Mouse (Mus musculus) activated CD4-positive, CD25-positive, alpha-beta regulatory T cell, adult 4 months (primary cell): Measurements from ENCODE around the gene Tmem86b. TPM values are rescaled to one million over a fixed set of nuclear protein-coding genes. Genes with fewer than 3 reads are reported as not detected.
"Not testable (repeated sequence)": the region's sequence is repeated elsewhere in the genome, so short reads cannot be mapped to it uniquely, and the experiment has no call there.

Experiments used
- ATAC-seq: one replicate; pipeline ENCODE4 v1.8.0; 2017
- polyA plus RNA-seq, 2 experiments: library from polyadenylated mRNA; unstranded; fragments of 100-300 nt; shearing (Covaris generic); gene quantifications; one replicate each; pipeline ENCODE4 v1.2.1; 2017

The Tmem86b gene
- polyA plus RNA-seq, 2 experiments from 2014 or later, result 3.0 to 4.1 TPM

- ATAC-seq, result peak; percentile 63
Observed at GRCm38 (mm10) chr7:4647291-4647690, 16.1 kb upstream of the Tmem86b start.

- ATAC-seq, result no peak
Observed at GRCm38 (mm10) chr7:4646806-4647205, 15.6 kb upstream of the Tmem86b start.

DNA sequence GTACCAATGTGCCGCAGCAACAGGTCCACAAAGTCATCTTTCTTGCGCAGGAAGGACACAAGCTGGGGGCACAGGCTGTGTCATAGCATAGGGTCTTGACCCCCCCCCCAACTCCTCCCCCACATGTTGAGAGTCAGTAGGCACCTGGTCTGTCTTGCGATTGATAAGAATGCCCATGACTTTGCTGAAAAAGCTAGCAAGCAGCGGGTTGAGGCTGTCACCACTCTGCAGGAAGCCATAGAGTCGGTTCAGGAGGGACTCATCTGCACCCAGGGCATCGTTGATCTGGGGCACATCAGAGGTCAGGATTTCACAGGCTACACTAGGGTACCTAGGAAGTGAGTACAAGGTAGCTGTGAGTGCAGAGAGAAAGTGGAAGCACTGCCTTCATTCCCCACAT is 12.0 kb upstream of the Tmem86b start:
- ATAC-seq, result no peak

DNA sequence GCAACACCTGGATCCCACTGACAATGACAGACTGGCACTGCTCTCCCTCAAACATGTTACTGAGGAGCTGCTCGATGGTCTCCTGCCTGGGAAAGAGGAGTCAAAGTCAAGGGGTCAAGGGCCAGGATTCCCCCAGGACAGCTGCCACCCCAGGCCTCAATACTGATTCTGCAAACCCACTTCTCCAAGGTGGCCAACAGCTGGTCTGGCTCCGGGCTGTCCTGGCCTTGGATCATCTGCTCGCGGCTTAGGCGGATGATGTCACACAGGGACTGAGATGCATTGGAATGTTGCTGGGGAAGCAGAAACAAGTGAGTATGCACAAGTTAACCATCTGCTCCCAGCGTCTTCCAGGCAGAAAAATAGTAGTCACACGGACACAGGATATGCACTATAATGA is 10.7 kb upstream of the Tmem86b start:
- ATAC-seq, result no peak

DNA sequence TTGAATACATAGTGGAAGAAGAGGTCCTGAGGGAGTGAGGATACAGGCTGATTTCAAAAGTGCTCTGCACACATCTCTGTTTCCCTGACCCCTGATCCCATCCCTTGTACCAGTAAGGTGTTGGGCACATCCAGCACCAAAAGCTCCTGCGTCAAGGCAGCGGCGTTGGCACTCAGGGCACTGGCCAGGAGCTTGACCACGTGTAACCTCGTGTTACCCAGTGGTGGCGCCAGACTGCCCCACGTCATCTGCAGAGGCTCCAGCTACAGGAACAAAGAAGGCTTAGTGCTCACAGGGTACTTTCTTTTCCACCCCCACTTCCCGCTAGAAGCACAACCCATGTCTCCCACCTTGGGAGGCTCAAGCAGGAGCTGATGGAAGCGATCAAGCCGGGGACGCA is 9.9 kb upstream of the Tmem86b start:
- ATAC-seq, result no peak

DNA sequence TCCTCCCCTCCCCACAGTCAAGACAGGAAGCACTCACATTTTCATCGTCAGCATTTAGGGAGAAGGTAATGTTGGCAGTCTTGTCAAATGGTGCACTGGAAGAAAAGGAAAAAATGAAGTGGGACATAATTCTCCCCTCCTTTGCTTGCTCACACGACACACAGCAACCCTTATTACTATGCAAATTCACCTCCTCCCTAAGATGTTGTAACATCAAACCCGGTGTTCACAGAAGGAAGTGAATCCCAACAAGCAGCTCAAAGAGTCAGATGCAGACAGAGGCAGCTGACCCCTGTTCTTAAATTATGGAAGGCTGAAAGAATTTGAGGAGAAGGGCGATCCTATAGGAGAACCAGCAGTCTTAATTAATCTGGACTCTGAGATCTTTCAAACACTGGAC is 5.0 kb upstream of the Tmem86b start:
- ATAC-seq, result no peak

GRCm38 (mm10) chr7:4630198-4630597 is 1.0 kb downstream of the Tmem86b start:
- no peak for ATAC-seq

DNA sequence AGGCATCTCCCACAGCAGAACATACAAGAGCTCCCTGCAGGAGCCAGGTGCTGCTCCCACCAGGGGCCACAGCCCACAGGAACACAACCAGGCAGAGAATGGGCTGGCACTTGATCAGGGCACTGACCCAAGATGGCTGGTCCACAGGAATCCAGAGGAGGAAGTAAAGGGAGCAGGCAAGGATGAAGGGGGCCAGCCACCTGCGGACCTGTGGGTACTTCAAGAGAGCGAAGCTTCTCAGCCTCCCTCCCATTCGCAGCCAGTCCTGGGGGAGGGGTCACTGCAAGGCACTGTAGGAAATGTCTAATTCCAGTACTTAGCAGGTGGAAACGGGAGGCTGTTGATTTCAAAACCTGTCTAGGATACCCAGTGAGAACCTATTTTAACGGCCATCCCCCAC is 1.6 kb downstream of the Tmem86b start:
- ATAC-seq, result peak; percentile 15

DNA sequence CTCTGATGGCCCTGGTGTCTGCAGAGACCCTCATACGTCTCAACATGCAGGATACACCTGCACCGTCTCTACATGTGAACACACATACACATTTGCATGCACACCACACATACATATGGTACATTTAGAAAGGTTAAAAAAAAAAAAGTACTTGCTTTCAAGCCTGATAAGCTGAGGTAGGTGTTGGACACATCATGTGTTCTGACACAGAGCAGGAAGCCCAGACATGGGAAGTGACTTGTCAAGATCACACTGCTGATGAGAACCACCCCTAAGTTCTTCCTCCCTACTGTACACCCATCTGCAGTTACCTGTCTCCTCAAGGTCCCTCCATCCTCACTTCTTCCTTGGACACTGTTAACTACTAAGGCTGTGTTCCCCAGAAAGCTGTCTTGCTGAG is 5.3 kb downstream of the Tmem86b start:
- no peak for ATAC-seq

DNA sequence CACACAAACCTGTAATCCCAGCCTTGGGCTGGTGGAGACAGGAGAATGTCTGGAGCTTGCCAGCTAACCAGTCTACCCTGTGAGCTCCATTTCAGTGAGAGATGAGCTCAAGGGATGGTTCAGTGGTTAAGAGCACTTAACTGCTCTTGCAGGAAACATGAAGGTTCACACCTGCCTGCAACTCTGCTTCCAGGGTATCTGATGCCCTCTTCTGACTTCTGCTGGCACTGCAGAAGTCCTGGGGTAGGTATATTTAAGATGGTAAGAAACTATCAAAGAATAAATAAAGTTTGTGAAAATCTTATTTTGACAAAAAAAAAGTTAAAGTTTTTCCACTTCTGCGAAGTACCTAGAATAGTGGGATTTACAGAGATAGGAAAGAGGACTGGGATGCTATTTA is 6.9 kb downstream of the Tmem86b start:
- peak; percentile 32 for ATAC-seq

DNA sequence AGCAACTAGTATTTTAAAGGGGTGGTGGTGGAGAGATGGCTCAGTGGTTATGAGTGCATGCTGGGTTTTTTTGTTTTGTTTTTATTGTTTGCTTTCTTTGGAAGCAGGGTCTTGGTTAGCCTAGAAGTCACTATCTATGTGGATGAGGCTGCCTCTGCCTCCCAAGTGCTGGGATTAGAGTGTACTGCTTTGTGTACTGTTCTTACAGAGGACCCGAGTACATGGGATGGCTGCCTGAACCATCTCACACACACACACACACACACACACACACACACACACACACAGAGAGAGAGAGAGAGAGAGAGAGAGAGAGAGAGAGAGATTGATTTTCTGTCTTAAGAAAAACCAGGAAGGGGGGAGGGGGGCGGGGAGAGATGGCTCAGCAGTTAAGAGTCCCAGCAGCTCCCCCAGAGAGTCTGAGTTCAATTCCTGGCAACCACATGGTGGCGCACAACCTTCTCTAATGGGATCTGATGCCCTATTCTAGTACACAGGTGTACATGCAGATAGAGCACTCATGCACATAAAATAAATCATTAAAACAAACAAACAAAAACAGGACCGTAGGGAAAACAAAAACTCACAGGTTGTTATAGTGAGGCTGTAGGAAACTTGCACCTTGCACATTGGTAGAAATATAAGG is 7.6 kb downstream of the Tmem86b start:
- peak; percentile 57 for ATAC-seq

- no peak for ATAC-seq
Observed at GRCm38 (mm10) chr7:4619979-4620378, 11.2 kb downstream of the Tmem86b start.

- ATAC-seq, result peak; percentile 81
Observed at GRCm38 (mm10) chr7:4613740-4614403, 17.4 kb downstream of the Tmem86b start.

- ATAC-seq, result no peak
Observed at GRCm38 (mm10) chr7:4612956-4613355, 18.3 kb downstream of the Tmem86b start.

- ATAC-seq, result no peak
Observed at GRCm38 (mm10) chr7:4612386-4612785, 18.8 kb downstream of the Tmem86b start.

DNA sequence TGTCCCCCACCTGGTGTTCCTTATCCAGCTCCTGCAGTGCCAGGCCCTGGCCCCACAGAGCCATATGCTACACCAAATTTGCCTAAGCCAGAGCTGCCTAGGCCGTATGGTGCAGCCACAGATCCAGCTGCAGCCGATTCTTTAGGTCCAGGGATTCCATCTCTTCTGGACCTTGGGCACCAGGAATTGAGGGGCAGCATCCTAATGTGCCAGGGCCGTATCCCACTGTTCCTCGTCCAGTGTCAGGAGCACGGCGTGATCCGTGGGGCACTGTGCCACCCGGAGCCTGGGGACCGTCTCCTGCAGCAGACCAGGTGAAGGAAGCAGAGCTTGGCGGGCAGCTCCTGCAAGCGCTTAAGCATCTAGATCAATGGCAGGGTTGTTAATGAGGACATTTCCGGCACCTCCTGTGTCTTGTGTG is 19.3 kb downstream of the Tmem86b start:
- no peak for ATAC-seq

- ATAC-seq, result no peak
Observed at GRCm38 (mm10) chr7:4611511-4611910, 19.7 kb downstream of the Tmem86b start.

DNA sequence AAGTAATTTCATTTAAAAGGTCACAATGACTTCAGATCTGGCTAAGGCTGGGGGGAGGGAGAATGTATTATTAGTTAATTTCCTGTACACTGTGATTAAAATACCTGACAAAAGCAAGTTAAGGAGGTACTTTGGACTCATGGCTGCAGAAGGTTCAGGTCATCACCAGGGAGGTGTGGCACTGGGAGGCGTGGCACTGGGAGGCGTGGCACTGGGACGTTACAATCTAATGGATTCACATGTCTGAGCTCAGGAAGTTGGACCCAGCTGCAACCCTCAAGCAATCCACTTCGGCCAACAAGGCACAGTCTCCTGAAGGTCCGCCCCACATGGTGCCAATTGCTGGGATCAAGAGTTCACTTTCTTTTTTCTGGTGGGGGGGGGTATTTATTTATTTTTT is 23.2 kb downstream of the Tmem86b start:
- ATAC-seq, result no peak

DNA sequence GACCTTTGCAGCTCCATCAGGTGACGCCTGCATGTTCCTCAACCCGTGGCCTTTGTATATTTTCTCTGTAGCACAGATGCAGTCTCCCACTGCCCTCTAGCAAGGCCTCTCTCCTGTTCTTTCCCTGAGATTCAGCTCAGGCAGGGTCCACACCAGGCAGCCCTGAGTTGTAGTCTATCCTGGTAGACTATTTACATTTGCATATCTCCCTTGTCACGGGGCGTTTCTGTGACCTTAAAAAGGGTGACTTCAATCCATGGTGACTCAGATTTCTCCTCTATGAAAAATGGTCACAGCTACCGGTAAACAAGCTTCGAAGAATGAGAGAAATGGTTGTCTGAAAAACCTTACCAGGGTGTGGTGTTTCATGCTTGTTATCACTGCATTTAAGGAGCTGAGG is 27.3 kb downstream of the Tmem86b start, which contains the start of gene Ptprh:
Gene Ptprh, minus strand, starts transcription at position 169 of the 400 bp plus-strand sequence.
- ATAC-seq, result no peak

DNA sequence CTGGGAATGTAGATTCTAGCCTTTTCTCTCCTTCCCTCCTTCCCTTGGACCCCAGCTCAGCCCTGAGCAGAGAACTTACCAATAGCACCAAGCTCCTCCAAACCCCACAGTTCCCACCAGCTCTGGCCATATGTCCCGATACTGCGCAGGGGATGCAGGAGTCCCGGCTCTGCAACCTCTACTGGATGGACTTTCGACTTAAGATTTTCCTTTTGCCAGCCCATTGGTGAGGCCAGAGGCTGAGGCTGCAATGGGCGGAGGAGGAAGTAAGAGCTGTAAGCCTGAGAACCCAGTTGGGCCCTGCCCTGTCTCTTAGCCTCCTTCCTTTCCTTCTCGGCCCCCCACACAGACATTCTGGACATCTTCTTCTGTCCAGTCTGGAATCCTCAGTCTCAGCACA is 28.3 kb downstream of the Tmem86b start:
- ATAC-seq, result no peak

GRCm38 (mm10) chr7:4597046-4597445 is 34.2 kb downstream of the Tmem86b start:
- not testable (repeated sequence) for ATAC-seq

DNA sequence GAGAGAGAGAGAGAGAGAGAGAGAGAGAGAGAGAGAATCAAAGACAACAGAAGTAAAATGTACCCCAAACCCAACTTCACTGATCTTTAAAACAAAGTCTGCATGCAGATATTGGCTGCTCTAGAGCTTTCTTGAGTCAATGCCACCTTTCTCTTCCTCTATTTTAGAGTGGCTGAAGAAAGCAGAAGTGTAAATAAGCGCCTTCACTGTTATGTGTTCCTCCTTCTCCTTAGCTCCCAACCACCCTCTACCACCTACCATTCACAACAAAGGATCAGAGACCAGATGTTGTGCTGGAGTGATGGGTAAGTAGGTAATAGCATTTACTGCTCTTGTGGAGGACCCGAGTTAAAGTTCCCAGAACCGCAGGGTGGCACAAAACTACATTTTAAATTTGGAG is 49.7 kb downstream of the Tmem86b start:
- not testable (repeated sequence) for ATAC-seq
